Mouse (Mus musculus) lung, embryonic 14.5 days (tissue): ENCODE measurements around the gene Bcl11b. TPM values are rescaled to one million over a fixed set of nuclear protein-coding genes. Genes with fewer than 3 reads are reported as not detected.

Experiments
- ATAC-seq: fragments of 200-750 bp; cut with Nextera tagmentation; 2 replicates; pipeline ENCODE4 v1.8.0; 2017; ENCODE audit warnings: mild to moderate bottlenecking, moderate TSS enrichment, moderate library complexity; ENCODE audit not compliant: insufficient read depth
- DNase-seq: peaks from one replicate; pipeline ENCODE4 v3.0.0-alpha.2; 2015
- H3K27ac ChIP-seq: fragments of 300-500 bp; sonication (generic); 2 replicates; pipeline ENCODE4 v1.5.1; 2014; ENCODE audit warnings: low read depth, mild to moderate bottlenecking, moderate library complexity
- H3K27me3 ChIP-seq: fragments of 300-500 bp; sonication (generic); 2 replicates; pipeline ENCODE4 v1.6.1; 2014; ENCODE audit warnings: low read length, control low read depth; ENCODE audit not compliant: insufficient read depth
- H3K36me3 ChIP-seq: fragments of 300-500 bp; sonication (generic); 2 replicates; pipeline ENCODE4 v1.6.1; 2014; ENCODE audit warnings: control low read depth; ENCODE audit not compliant: insufficient read depth
- H3K4me1 ChIP-seq: fragments of 300-500 bp; sonication (generic); 2 replicates; pipeline ENCODE4 v1.6.1; 2014; ENCODE audit warnings: antibody characterized with exemption, control low read depth; ENCODE audit not compliant: insufficient read depth
- H3K4me2 ChIP-seq: fragments of 300-500 bp; sonication (generic); 2 replicates; pipeline ENCODE4 v1.6.1; 2014; ENCODE audit warnings: mild to moderate bottlenecking
- H3K4me3 ChIP-seq: fragments of 300-500 bp; sonication (generic); 2 replicates; pipeline ENCODE4 v1.5.1; 2014; ENCODE audit warnings: low read depth, low read length
- H3K9ac ChIP-seq: fragments of 300-500 bp; sonication (generic); 2 replicates; pipeline ENCODE4 v1.6.1; 2014
- H3K9me3 ChIP-seq: fragments of 300-500 bp; sonication (generic); 2 replicates; pipeline ENCODE4 v1.6.1; 2016; ENCODE audit warnings: low read depth, low read length, control low read depth
- CTCF ChIP-seq: IDR thresholded peaks from 2 replicates; pipeline ENCODE4 v1.5.1; 2016; ENCODE audit warnings: antibody characterized with exemption, low read depth
- WGBS: fragments of 180-500 bp; shearing (Covaris S2); extraction: QIAGEN DNeasy Blood & Tissue Kit; methylation state at CpG from one replicate; pipeline ENCODE4 v1.1.7; 2014; 5-methylcytosine and 5-hydroxymethylcytosine counted together
- polyA plus RNA-seq: library from polyadenylated mRNA; unstranded; fragments of >200 nt; fragmentation: Nextera tagmentation; extraction: Ambion mirVana; gene quantifications from 2 replicates; pipeline ENCODE4 v1.2.1, GENCODE M21; 2014

Bcl11b gene
- polyA plus RNA-seq, 1 experiment from 2014 or later = 4.4 TPM

- under 1% methylated on average over 20 of the region's 20 CpGs for WGBS
- Histone ChIP-seq H3K27ac (no peak overlapping the region), H3K9me3 (no peaks in the 10 kb centered on the region), H3K4me2 (peak overlapping the region; percentile 27; the same call in 1 of the 2 replicates), H3K27me3 (peaks cover 56% of the 10 kb centered on the region), H3K36me3 (no peaks in the 10 kb centered on the region), H3K4me1 (no peaks in the 10 kb centered on the region), H3K4me3 (no peak overlapping the region), H3K9ac (no peak overlapping the region)
- peak; percentile 99 for TF ChIP-seq CTCF
- 0 out of 2 replicates have a peak, but pooled peaks have one; percentile 48 for ATAC-seq
- DNase-seq = peak; percentile 95
Measured at GRCm38 (mm10) chr12:107998746-107999145, 4.7 kb downstream of the Bcl11b start.

GRCm38 (mm10) chr12:107997901-107998300 lies 5.5 kb downstream of the Bcl11b start:
- Histone ChIP-seq H3K4me3 (no peak overlapping the region), H3K9ac (no peak overlapping the region), H3K27me3 (peaks cover 59% of the 10 kb centered on the region), H3K4me2 (no peak overlapping the region), H3K4me1 (no peaks in the 10 kb centered on the region), H3K9me3 (no peaks in the 10 kb centered on the region), H3K27ac (no peak overlapping the region), H3K36me3 (no peaks in the 10 kb centered on the region)
- no peak for TF ChIP-seq CTCF
- no peak for DNase-seq
- ATAC-seq = no peak
- 53% methylated on average over 11 of the region's 11 CpGs for WGBS

GRCm38 (mm10) chr12:107997241-107997640 lies 6.2 kb downstream of the Bcl11b start:
- WGBS = 35% methylated on average over 3 of the region's 3 CpGs
- no peak overlapping the region for H3K4me3 ChIP-seq
- no peak for ATAC-seq
- DNase-seq = no peak
- H3K9ac ChIP-seq = no peak overlapping the region
- no peaks in the 10 kb centered on the region for H3K9me3 ChIP-seq
- H3K27me3 ChIP-seq = peaks cover 57% of the 10 kb centered on the region
- no peak overlapping the region for H3K4me2 ChIP-seq
- H3K27ac ChIP-seq = no peak overlapping the region
- no peaks in the 10 kb centered on the region for H3K4me1 ChIP-seq
- no peaks in the 10 kb centered on the region for H3K36me3 ChIP-seq
- TF ChIP-seq CTCF = no peak

- peaks cover 52% of the 10 kb centered on the region for H3K27me3 ChIP-seq
Measured at GRCm38 (mm10) chr12:107996773-107997172, 6.6 kb downstream of the Bcl11b start.

GRCm38 (mm10) chr12:107996216-107996615 lies 7.2 kb downstream of the Bcl11b start:
- Histone ChIP-seq H3K36me3 (no peaks in the 10 kb centered on the region), H3K9me3 (no peaks in the 10 kb centered on the region), H3K27me3 (peaks cover 47% of the 10 kb centered on the region), H3K27ac (no peak overlapping the region), H3K4me3 (no peak overlapping the region), H3K9ac (no peak overlapping the region), H3K4me1 (no peaks in the 10 kb centered on the region), H3K4me2 (no peak overlapping the region)
- 68% methylated on average over 6 of the region's 6 CpGs for WGBS
- DNase-seq (no peak), ATAC-seq (no peak)
- TF ChIP-seq CTCF = no peak

More at GRCm38 (mm10) chr12:107996773-107997172, 6.6 kb downstream of the Bcl11b start:
- 50% methylated on average over 4 of the region's 4 CpGs for WGBS
- Histone ChIP-seq H3K9me3 (no peaks in the 10 kb centered on the region), H3K4me2 (no peak overlapping the region), H3K4me1 (no peaks in the 10 kb centered on the region), H3K4me3 (no peak overlapping the region), H3K27ac (no peak overlapping the region), H3K36me3 (no peaks in the 10 kb centered on the region), H3K9ac (no peak overlapping the region)
- DNase-seq (no peak), ATAC-seq (no peak)
- TF ChIP-seq CTCF = no peak

- H3K9ac ChIP-seq = no peak overlapping the region
- peaks cover 32% of the 10 kb centered on the region for H3K27me3 ChIP-seq
- no peak for TF ChIP-seq CTCF
- ATAC-seq (no peak), DNase-seq (no peak)
- no peaks in the 10 kb centered on the region for H3K9me3 ChIP-seq
- no peak overlapping the region for H3K4me2 ChIP-seq
- no peak overlapping the region for H3K4me3 ChIP-seq
- no peaks in the 10 kb centered on the region for H3K4me1 ChIP-seq
- H3K36me3 ChIP-seq = no peaks in the 10 kb centered on the region
- H3K27ac ChIP-seq = no peak overlapping the region
- 46% methylated on average over 4 of the region's 4 CpGs for WGBS
Measured at GRCm38 (mm10) chr12:107994421-107994820, 9.0 kb downstream of the Bcl11b start.

GRCm38 (mm10) chr12:107993029-107993428 lies 10.4 kb downstream of the Bcl11b start:
- Histone ChIP-seq H3K27me3 (peaks cover 36% of the 10 kb centered on the region), H3K27ac (no peak overlapping the region), H3K9ac (no peak overlapping the region), H3K4me2 (no peak overlapping the region), H3K4me3 (no peak overlapping the region), H3K4me1 (no peaks in the 10 kb centered on the region), H3K9me3 (no peaks in the 10 kb centered on the region), H3K36me3 (no peaks in the 10 kb centered on the region)
- ATAC-seq = no peak
- no peak for TF ChIP-seq CTCF
- 78% methylated on average over 4 of the region's 4 CpGs for WGBS
- no peak for DNase-seq

- 74% methylated on average over 11 of the region's 11 CpGs for WGBS
- no peak for TF ChIP-seq CTCF
- H3K9ac ChIP-seq = no peak overlapping the region
- no peak for DNase-seq
- peaks cover 35% of the 10 kb centered on the region for H3K27me3 ChIP-seq
- no peaks in the 10 kb centered on the region for H3K36me3 ChIP-seq
- no peak overlapping the region for H3K4me2 ChIP-seq
- no peaks in the 10 kb centered on the region for H3K9me3 ChIP-seq
- no peaks in the 10 kb centered on the region for H3K4me1 ChIP-seq
- no peak overlapping the region for H3K4me3 ChIP-seq
- no peak for ATAC-seq
- H3K27ac ChIP-seq = no peak overlapping the region
Measured at GRCm38 (mm10) chr12:107991191-107991590, 12.2 kb downstream of the Bcl11b start.
